Mouse (Mus musculus): Measurements from ENCODE around the gene Rad1.

DNA sequence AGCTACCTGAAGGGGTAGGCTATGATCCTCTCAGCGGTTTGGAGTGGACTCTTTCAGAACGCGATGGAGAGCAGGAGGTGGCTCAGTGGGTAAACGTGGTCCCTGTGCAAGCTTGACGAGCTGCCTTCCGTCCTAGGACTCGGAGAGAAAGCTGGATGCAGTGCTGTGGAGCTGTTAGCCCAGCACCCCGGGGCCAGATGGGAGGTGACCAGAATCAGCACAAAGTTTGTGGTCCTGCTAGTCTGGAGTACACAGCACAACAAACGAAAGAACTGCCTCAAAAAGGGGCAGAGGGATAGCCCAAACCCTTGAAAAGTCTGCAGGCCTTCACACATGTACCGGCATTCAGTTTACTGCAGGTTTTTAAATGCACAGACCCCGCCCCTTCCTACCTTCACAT lies 10.1 kb downstream of the Rad1 start:
- TF ChIP-seq EP300 (IDR thresholded peaks at IDR 0.05; ENCODE audit: low read depth): no peak
- TF ChIP-seq CTCF (IDR thresholded peaks at IDR 0.05; ENCODE audit: low read depth): no peak
